ENCODE assay signal across 8 mouse cellular contexts in genomic region chr11:22440521-22440920, GRCm38 (mm10).
DNase-seq lines count a peak whose midpoint lies in the region; TF ChIP-seq lines count a peak whose summit lies in the region.

No protein-coding gene starts in this region.

- TF ChIP-seq POLR2A in lung, adult 2 months (IDR thresholded peaks at IDR 0.05; ENCODE audit: borderline replicate concordance, extremely low read depth, low read depth, low read length), result no peak

- no peak for TF ChIP-seq CTCF in lung, adult 2 months (IDR thresholded peaks at IDR 0.05; ENCODE audit: insufficient read depth, low read length)

- 40% methylated on average over 2 of the region's 2 CpGs for WGBS in lung, adult 2 months

- no peak overlapping the region for H3K4me3 ChIP-seq in lung, adult 2 months (replicated peaks; ENCODE audit: extremely low read depth, low read depth, low read length)

- DNase-seq in cerebellum, postnatal 36 days, result peak; percentile 5 to 6
- DNase-seq in cerebellum, adult 18-20 months, result no peak
- DNase-seq in lung, adult 18-20 months, result peak; percentile 7 to 22
- no peak for DNase-seq in lung, adult 2 months
- DNase-seq in gastrocnemius, adult 18-20 months (ENCODE audit: low spot score), result peak; percentile 80
- peak; percentile 27 for DNase-seq in kidney, postnatal 10 days
- peak; percentile 44 for DNase-seq in telencephalon, adult 2 months (ENCODE audit: low read depth, low spot score)
- no peak for DNase-seq in spleen, postnatal 10 days (ENCODE audit: low spot score in 2 of 2)

- H3K4me1 ChIP-seq in lung, adult 2 months (ENCODE audit: control insufficient read depth, insufficient read depth, low read length), result peaks cover 13% of the 10 kb centered on the region

Comparison
In these comparisons a context has a peak if more than half of its experiments do, and no peak if none do; other contexts are left out.
1. DNase-seq: peak in cerebellum, postnatal 36 days (2 of 2), lung, adult 18-20 months (2 of 2), gastrocnemius, adult 18-20 months (single experiment), kidney, postnatal 10 days (single experiment) and telencephalon, adult 2 months (single experiment); none in cerebellum, adult 18-20 months (0 of 2), lung, adult 2 months (single experiment) and spleen, postnatal 10 days (0 of 2).